Mouse (Mus musculus) monocyte, adult 2 months (primary cell): Measurements from ENCODE around the gene Lmnb2.

Experiments used
- DNase-seq, 2 experiments: peaks; one replicate each; pipeline ENCODE4 v3.0.0; 2022; ENCODE audit warnings: low spot score in 2 of 2, low read depth in 1 of 2

Gene Lmnb2

GRCm38 (mm10) chr10:80917779-80918434 is at the start of gene Lmnb2:
Lmnb2 (minus strand) TSS chr10:80918245.
- no peak for DNase-seq

DNA sequence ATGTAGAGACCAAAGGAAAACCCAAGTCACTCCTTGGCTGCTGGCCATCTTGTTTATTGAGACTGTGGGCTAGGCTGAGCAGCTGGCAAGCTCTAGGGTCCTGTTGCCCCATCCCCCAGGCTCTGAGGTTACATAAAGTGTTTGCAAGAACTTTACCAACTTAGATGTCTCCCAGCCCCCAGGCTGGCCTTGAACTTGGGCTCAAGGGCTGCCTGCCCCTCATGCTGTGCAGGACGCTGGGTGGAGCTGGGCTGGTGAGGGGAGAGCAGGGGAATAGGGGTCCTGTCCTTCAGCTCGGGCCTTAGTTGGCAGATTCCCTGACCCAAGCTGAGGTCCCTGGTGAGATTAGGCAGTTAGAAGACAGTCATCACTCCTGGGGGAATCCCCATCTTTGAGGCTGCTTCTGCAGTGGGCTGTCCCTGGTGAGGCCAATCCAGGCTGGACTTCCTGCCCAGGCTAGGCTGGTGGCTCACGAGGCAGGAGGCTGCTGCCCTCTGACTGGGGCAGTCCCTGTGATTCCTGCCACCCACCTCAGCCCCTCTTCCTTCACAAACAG is 49.1 kb upstream of the Lmnb2 start:
- DNase-seq, result no peak

GRCm38 (mm10) chr10:80966296-80966695 is 48.3 kb upstream of the Lmnb2 start:
- no peak for DNase-seq

- no peak for DNase-seq
Measured at GRCm38 (mm10) chr10:80963031-80963975, 45.3 kb upstream of the Lmnb2 start.

GRCm38 (mm10) chr10:80962585-80962984 is 44.5 kb upstream of the Lmnb2 start:
- DNase-seq, result no peak

DNA sequence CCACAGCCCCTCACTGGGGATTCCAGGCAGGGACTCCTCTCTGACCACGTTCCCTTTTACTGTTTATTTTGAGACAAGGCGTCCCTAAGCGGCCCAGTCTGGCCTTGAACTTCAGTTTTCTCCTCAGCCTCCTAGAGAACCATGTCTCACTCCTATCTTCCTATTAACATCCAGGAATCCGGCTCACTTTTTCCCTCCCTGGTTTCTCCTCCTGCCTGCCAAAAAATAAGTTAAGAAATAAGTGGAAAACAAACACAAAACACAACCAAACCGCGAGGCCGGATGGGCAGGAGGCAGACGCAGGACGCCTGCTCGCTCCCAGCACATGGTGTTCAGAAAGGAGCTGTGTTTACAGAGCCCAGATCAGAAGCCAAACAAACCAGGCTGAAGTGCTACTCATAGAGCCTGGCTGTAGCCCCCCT is 44.0 kb upstream of the Lmnb2 start:
- no peak for DNase-seq

DNA sequence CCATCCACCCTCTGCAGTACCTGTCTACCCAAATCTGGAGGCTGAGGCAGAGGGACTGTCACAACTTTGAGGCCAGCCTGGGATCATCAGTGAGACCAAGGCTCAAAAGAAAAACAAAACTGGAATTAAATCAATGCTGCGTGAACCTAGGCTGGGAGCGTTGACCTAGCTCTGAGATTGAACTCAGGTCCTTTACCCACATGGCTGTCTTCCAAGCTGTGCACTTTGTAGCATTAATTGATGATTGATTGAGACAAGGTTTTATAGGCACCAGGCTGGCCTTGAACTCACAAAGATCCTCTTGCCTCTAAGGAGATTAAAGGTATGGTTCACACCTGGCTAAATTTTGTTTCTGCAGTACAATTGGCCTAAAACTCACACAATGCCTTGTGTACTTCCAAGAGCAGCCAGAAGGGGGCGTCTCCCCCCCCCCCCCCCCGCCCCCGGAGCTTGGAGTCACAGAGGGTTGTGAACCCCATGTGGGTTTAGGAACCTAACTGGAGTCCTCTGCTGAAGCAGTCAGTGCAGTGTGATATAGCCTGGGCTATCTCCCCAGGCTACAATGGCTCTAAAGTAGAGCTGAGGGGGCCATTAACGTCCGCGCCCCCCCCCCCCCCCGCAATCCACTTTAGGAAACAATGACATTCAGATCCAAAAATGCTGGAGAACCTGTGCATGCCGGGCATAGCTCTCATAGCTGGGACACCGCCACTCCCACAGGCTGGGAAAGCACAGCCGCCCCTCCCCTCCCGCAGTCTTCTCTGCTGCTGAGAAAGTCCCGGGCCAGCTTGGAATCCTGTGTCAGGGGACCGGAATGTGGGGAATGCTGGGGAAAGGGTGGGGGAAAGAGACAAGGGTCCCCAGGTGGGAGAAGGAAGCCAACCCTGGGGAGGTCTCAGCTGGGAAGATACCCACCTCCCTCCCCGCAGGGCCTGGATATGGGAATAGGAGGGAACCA is 42.8 kb upstream of the Lmnb2 start:
- no peak for DNase-seq

GRCm38 (mm10) chr10:80958979-80959637 is 41.1 kb upstream of the Lmnb2 start:
- DNase-seq, result no peak

DNA sequence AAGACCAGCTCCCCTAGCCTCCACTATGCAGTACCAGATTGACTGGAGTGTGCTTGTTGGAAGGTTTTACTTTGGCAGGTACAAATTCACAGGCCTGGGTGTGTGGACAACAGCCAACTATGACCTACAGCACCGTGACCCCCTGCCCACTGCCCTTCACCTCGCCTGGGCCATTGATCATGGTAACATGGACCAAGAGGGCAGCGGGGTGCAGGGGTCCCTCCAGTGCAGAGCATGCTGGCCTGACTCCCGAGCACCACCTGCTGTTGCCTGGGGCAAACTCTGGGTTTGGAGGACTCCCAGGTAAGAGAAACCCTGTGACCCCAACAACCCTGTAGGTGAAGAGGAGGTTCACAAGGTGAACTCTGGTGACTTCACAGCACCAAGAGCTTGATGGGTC is 39.7 kb upstream of the Lmnb2 start:
- DNase-seq, result no peak

- no peak for DNase-seq
Measured at GRCm38 (mm10) chr10:80956901-80957300, 38.9 kb upstream of the Lmnb2 start.

GRCm38 (mm10) chr10:80956385-80956784 is 38.3 kb upstream of the Lmnb2 start:
- no peak for DNase-seq

GRCm38 (mm10) chr10:80955536-80955935 is 37.5 kb upstream of the Lmnb2 start:
- DNase-seq, result no peak

DNA sequence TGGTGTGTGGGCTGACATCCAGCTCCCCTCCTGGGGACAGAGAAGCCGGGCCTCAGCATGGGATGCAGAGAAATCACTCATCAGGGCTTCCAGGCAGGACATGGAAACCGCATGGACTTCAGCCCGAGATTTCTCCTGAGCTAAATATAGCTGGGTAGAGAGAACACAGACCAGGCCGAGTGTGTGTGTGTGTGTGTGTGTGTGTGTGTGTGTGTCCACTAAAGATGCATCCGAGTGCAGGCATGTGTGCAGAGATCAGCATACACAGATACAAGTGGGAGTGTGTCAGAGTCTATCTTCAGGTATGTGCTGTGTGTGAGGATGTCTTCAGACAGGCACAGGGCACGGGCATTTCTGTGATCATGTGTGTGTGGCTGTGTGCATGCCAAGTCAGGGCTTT is 36.8 kb upstream of the Lmnb2 start:
- no peak for DNase-seq

- DNase-seq, result no peak
Measured at GRCm38 (mm10) chr10:80954415-80954814, 36.4 kb upstream of the Lmnb2 start.

GRCm38 (mm10) chr10:80952449-80952848 is 34.4 kb upstream of the Lmnb2 start:
- DNase-seq, result no peak

- DNase-seq, result no peak
Measured at GRCm38 (mm10) chr10:80951761-80952390, 33.8 kb upstream of the Lmnb2 start.

GRCm38 (mm10) chr10:80950314-80950713 is 32.3 kb upstream of the Lmnb2 start:
- DNase-seq, result no peak

DNA sequence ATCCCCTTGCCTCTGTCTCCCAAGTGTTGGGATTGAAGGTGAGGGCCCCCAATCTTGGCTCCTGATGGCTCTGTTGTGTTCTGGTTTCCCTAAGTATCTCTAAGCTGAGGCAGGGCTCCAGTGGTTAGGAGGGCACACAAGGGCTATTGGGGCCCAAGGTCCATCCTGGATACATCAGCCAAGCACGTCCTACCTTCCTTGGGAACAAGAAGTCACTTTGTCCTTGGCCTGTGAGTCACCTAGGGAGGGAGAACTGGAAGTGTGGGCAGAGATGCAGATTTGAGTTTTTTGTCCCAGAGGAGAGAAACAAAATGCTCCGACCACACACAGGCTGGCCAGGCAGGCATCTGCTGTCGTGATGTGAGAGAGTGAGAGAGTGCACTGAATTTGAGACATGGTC is 31.0 kb upstream of the Lmnb2 start:
- DNase-seq, result no peak

DNA sequence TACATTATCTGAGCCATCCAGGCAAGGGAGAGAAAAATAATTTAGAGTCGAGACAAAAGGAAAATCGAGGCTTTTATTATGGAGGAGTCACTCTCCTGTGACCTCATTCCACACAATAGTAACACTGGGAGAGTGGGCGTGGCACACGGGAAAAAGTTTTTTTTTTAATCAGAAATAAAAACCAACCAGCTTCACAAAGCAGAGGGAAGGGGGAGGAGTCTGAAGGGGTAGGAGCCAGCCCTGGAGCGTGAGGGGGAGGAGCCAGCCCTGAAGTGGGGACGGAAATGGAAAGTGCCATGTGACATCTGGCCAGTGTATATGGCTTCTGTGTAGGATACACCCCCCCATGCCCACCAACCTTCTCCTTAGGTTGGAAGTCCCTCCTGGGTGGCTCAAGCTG is 30.5 kb upstream of the Lmnb2 start:
- no peak for DNase-seq

- no peak for DNase-seq
Measured at GRCm38 (mm10) chr10:80947802-80948201, 29.8 kb upstream of the Lmnb2 start.
